Mouse (Mus musculus): ENCODE data around the gene Hist1h2ae. TPM values are rescaled to one million over a fixed set of nuclear protein-coding genes. Genes with fewer than 3 reads are reported as not detected.
A peak's percentile ranks its signal among the peaks of the same experiment; 100 is the strongest.
"Not testable (repeated sequence)": the region's sequence is repeated elsewhere in the genome, so short reads cannot be mapped to it uniquely, and the experiment has no call there.

Gene Hist1h2ae
- polyA plus RNA-seq, 1 experiment from 2014 or later = 53.3 TPM

GRCm38 (mm10) chr13:23556906-23557305 is 14.1 kb downstream of the Hist1h2ae start:
- peaks cover 19% of the 10 kb centered on the region for H3K4me1 ChIP-seq
- WGBS = 45% methylated on average over 3 of the region's 3 CpGs
- no peaks in the 10 kb centered on the region for H3K27me3 ChIP-seq
- H3K36me3 ChIP-seq = no peaks in the 10 kb centered on the region
- H3K9ac ChIP-seq = no peak overlapping the region
- no peak overlapping the region for H3K4me3 ChIP-seq (replicated peaks)
- H3K9me3 ChIP-seq (replicated peaks) = no peaks in the 10 kb centered on the region
- peak overlapping the region; percentile 93; the same call in 1 of the 2 replicates for H3K4me2 ChIP-seq (replicated peaks)
- ATAC-seq (ENCODE audit: insufficient number of reproducible peaks, low FRiP score, low TSS enrichment, low read depth) = no peak
- H3K27ac ChIP-seq (replicated peaks) = peak overlapping the region; percentile 98

DNA sequence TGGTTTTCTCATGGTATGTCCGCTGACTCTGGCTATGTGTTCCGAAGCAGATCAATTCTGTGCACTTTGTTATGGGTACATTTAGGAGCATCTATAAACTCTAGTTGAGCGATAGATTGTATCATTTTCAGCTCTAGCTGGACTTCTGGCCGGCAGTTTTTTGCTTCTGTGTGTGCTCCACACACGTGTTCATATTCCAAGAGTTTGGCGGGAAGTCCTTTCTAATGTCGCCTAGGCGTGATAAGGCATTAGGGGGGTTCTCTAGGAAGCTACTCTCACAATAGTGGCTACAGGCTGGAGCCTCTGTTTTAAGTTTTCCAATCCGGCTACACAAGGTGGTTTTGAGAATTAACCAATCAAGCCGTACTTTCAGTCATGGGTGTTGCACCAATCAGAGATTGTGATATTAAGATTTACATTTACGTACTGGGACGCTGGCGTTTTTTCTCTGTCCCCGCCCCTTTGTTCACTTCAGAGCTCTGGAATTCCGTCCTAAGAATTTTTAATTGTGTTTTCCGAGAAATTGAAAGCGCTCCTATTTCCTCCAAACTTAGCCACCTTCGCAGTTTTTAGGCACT is 15.1 kb downstream of the Hist1h2ae start:
- H3K9ac ChIP-seq = peak overlapping the region; percentile 58
- H3K4me1 ChIP-seq = peaks cover 22% of the 10 kb centered on the region
- under 1% methylated on average over 18 of the region's 18 CpGs for WGBS
- H3K9me3 ChIP-seq (replicated peaks) = no peaks in the 10 kb centered on the region
- H3K4me3 ChIP-seq (replicated peaks) = peak overlapping the region; percentile 55
- peak overlapping the region; percentile 93 for H3K4me2 ChIP-seq (replicated peaks)
- peak overlapping the region; percentile 98 for H3K27ac ChIP-seq (replicated peaks)
- no peaks in the 10 kb centered on the region for H3K27me3 ChIP-seq
- no peaks in the 10 kb centered on the region for H3K36me3 ChIP-seq
- peak; percentile 77 for ATAC-seq (ENCODE audit: insufficient number of reproducible peaks, low FRiP score, low TSS enrichment, low read depth)

- Histone ChIP-seq H3K9me3 (replicated peaks) (no peaks in the 10 kb centered on the region), H3K4me1 (peaks cover 27% of the 10 kb centered on the region), H3K4me2 (replicated peaks) (peak overlapping the region; percentile 93), H3K9ac (peak overlapping the region; percentile 58), H3K4me3 (replicated peaks) (peak overlapping the region; percentile 55), H3K36me3 (no peaks in the 10 kb centered on the region), H3K27me3 (no peaks in the 10 kb centered on the region), H3K27ac (replicated peaks) (peak overlapping the region; percentile 98)
- peak; percentile 89 for ATAC-seq (ENCODE audit: insufficient number of reproducible peaks, low FRiP score, low TSS enrichment, low read depth)
- under 1% methylated on average over 54 of the region's 54 CpGs for WGBS
Observed at GRCm38 (mm10) chr13:23554925-23555838, 15.8 kb downstream of the Hist1h2ae start.

- peak overlapping the region; percentile 98 for H3K27ac ChIP-seq (replicated peaks)
- 0 out of 2 replicates have a peak overlapping the region, but pooled peaks have one; percentile 21 for H3K9ac ChIP-seq
- peak overlapping the region; percentile 55 for H3K4me3 ChIP-seq (replicated peaks)
- H3K4me1 ChIP-seq = peaks cover 27% of the 10 kb centered on the region
- no peaks in the 10 kb centered on the region for H3K36me3 ChIP-seq
- 22% methylated on average over 9 of the region's 9 CpGs for WGBS
- H3K4me2 ChIP-seq (replicated peaks) = peak overlapping the region; percentile 93
- no peak for ATAC-seq (ENCODE audit: insufficient number of reproducible peaks, low FRiP score, low TSS enrichment, low read depth)
- H3K9me3 ChIP-seq (replicated peaks) = no peaks in the 10 kb centered on the region
- no peaks in the 10 kb centered on the region for H3K27me3 ChIP-seq
Observed at GRCm38 (mm10) chr13:23554393-23554792, 16.6 kb downstream of the Hist1h2ae start.

DNA sequence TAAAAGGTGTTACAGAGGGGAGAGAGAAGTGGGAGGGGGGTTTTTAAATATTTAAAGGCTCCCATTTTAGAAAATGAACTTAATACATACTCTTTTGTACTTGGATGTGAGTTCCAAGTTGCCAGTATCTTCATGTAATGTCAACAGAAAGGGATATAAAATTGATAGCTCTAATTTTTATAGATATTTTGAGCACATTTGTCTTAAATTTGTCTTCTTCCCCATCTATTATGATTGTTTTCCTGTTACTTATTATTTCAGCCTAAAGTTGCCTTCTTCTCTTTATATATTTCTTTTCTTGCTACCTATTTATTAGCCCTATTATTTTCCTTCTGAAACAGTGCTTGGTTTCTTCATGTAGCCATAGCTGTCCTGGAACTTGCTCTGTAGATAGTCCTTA is 18.1 kb downstream of the Hist1h2ae start, which contains the start of gene Hist1h1d:
Gene Hist1h1d, plus strand, starts transcription at position 301 of the 400 bp plus-strand sequence.
- Histone ChIP-seq H3K9me3 (replicated peaks) (no peaks in the 10 kb centered on the region), H3K27me3 (no peaks in the 10 kb centered on the region), H3K36me3 (no peaks in the 10 kb centered on the region), H3K27ac (replicated peaks) (peak within 1 kb of the TSS; percentile 98), H3K4me1 (peaks cover 27% of the 10 kb centered on the region), H3K4me3 (replicated peaks) (no peak within 1 kb of the TSS), H3K9ac (no peak within 1 kb of the TSS), H3K4me2 (replicated peaks) (peak within 1 kb of the TSS; percentile 93; the same call in 1 of the 2 replicates)
- ATAC-seq (ENCODE audit: insufficient number of reproducible peaks, low FRiP score, low TSS enrichment, low read depth) = no peak

GRCm38 (mm10) chr13:23551931-23552914 is 18.8 kb downstream of the Hist1h2ae start:
- ATAC-seq (ENCODE audit: insufficient number of reproducible peaks, low FRiP score, low TSS enrichment, low read depth) = no peak
- Histone ChIP-seq H3K9ac (no peak overlapping the region), H3K27me3 (no peaks in the 10 kb centered on the region), H3K4me3 (replicated peaks) (peak overlapping the region; percentile 51), H3K4me2 (replicated peaks) (peak overlapping the region; percentile 61), H3K9me3 (replicated peaks) (no peaks in the 10 kb centered on the region), H3K27ac (replicated peaks) (peak overlapping the region; percentile 92), H3K4me1 (peaks cover 27% of the 10 kb centered on the region), H3K36me3 (no peaks in the 10 kb centered on the region)
- 55% methylated on average over 8 of the region's 8 CpGs for WGBS

DNA sequence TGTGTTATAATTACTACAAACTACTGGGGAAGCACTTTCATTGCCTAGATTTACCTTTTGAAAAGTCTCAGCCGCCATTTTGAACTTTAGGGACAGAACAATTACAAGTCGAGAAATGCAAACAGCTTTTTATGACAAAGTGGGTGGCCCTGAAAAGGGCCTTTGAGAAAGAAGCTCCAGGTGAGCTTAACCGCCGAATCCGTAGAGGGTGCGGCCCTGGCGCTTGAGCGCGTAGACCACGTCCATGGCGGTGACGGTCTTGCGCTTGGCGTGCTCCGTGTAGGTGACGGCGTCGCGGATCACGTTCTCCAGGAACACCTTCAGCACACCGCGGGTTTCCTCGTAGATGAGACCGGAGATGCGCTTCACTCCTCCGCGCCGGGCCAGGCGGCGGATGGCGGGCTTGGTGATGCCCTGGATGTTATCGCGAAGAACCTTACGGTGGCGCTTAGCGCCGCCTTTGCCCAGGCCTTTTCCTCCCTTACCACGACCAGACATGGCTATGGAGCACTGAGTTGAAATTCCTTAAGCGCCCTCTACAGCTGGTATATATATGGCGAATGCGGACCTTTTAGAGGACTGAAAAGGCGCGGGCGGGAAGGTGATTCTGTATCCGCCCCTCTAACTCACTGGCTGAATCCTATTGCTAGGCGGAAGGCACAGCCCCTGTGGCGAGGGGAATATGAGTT is 19.7 kb downstream of the Hist1h2ae start, which contains the start of gene Hist1h4f:
Gene Hist1h4f, minus strand, starts transcription at position 503 of the 689 bp plus-strand sequence.
- Histone ChIP-seq H3K27ac (replicated peaks) (peak within 1 kb of the TSS; percentile 92), H3K4me1 (peaks cover 23% of the 10 kb centered on the region), H3K9ac (peak within 1 kb of the TSS; percentile 28; the same call in 1 of the 2 replicates), H3K4me3 (replicated peaks) (peak within 1 kb of the TSS; percentile 51), H3K4me2 (replicated peaks) (peak within 1 kb of the TSS; percentile 61)
- under 1% methylated on average over 47 of the region's 47 CpGs for WGBS
- not testable (repeated sequence) for H3K9me3 ChIP-seq (replicated peaks); H3K27me3 ChIP-seq; H3K36me3 ChIP-seq
- peak; percentile 89 for ATAC-seq (ENCODE audit: insufficient number of reproducible peaks, low FRiP score, low TSS enrichment, low read depth)

DNA sequence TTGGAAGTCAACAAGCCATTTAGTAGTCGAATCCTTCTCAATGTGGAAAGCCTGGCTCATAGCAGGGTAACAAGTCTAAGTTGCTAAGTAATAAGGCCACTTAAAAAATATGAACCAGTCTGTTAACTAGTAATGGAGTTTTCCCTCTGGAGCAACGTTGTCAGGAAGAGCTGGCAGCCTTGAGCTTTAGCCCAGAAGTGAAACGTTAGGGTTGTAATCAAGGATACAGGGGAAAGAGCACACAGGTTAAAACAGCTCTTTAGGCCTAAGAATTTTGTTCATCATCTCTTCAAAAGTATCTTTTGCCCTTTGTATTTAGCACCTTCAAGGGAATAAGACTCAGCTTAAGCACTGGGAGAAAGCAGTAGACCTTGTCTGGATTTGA is 20.3 kb downstream of the Hist1h2ae start:
- Histone ChIP-seq H3K4me2 (replicated peaks) (peak overlapping the region; percentile 61), H3K9ac (peak overlapping the region; percentile 28; the same call in 1 of the 2 replicates), H3K9me3 (replicated peaks) (no peaks in the 10 kb centered on the region), H3K4me1 (peaks cover 22% of the 10 kb centered on the region), H3K27ac (replicated peaks) (peak overlapping the region; percentile 92), H3K36me3 (no peaks in the 10 kb centered on the region), H3K27me3 (no peaks in the 10 kb centered on the region), H3K4me3 (replicated peaks) (peak overlapping the region; percentile 51)
- ATAC-seq (ENCODE audit: insufficient number of reproducible peaks, low FRiP score, low TSS enrichment, low read depth) = no peak
- WGBS = 8% methylated on average over 3 of the region's 3 CpGs

- H3K9ac ChIP-seq = no peak overlapping the region
- no peaks in the 10 kb centered on the region for H3K27me3 ChIP-seq
- ATAC-seq (ENCODE audit: insufficient number of reproducible peaks, low FRiP score, low TSS enrichment, low read depth) = no peak
- 75% methylated on average over 5 of the region's 5 CpGs for WGBS
- peaks cover 12% of the 10 kb centered on the region; the same call in 1 of the 2 replicates for H3K4me1 ChIP-seq
- no peak overlapping the region for H3K4me2 ChIP-seq (replicated peaks)
- H3K9me3 ChIP-seq (replicated peaks) = no peaks in the 10 kb centered on the region
- no peak overlapping the region for H3K27ac ChIP-seq (replicated peaks)
- H3K36me3 ChIP-seq = no peaks in the 10 kb centered on the region
- H3K4me3 ChIP-seq (replicated peaks) = no peak overlapping the region
Observed at GRCm38 (mm10) chr13:23546694-23547093, 24.3 kb downstream of the Hist1h2ae start.

GRCm38 (mm10) chr13:23544787-23545120 is 26.3 kb downstream of the Hist1h2ae start:
- H3K27me3 ChIP-seq; ATAC-seq (ENCODE audit: insufficient number of reproducible peaks, low FRiP score, low TSS enrichment, low read depth); H3K4me1 ChIP-seq; H3K9me3 ChIP-seq (replicated peaks); H3K9ac ChIP-seq; H3K36me3 ChIP-seq: not testable (repeated sequence)
- H3K4me2 ChIP-seq (replicated peaks) = peak overlapping the region; percentile 70
- H3K27ac ChIP-seq (replicated peaks) = peak overlapping the region; percentile 95; the same call in 1 of the 2 replicates
- peak overlapping the region; percentile 50 for H3K4me3 ChIP-seq (replicated peaks)
- WGBS = under 1% methylated on average over 13 of the region's 14 CpGs

Data from embryonic facial prominence, embryonic 15.5 days (tissue).